Mouse (Mus musculus): ENCODE results near the gene Aco1. TPM values are rescaled to one million over a fixed set of nuclear protein-coding genes. Genes with fewer than 3 reads are reported as not detected.

Gene Aco1
- polyA plus RNA-seq, 1 experiment from 2014 or later, result 77.7 TPM

DNA sequence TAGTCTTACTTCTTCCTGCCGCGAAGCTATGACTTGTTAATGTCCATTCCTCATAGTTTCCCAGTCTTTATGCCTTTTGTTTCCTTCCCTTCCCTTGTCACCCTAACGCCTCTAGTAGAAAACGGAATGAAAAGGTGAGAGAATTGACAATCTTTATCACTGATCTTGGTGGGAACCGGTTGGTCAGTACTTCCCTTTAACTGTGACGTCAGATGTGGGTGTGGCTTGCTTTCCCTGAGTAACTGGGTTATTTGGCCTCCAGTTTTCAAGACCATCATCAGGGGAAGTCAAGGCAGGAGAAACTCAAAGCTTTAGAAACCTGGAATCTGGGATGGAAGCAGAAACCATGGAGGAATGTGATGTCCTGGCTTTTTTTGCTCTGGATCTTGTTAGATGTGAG is 99.0 kb downstream of the Aco1 start:
- H3K27me3 ChIP-seq, result no peaks in the 10 kb centered on the region
- ATAC-seq (replicated peaks; ENCODE audit: low FRiP score), result no peak
- no peaks in the 10 kb centered on the region for H3K36me3 ChIP-seq
- H3K9me3 ChIP-seq (replicated peaks), result no peaks in the 10 kb centered on the region
- no peak overlapping the region for H3K4me2 ChIP-seq
- WGBS, result 54% methylated on average over 6 of the region's 6 CpGs
- no peak overlapping the region for H3K27ac ChIP-seq
- no peak overlapping the region for H3K4me3 ChIP-seq (replicated peaks)
- no peak overlapping the region for H3K9ac ChIP-seq
- peaks cover 14% of the 10 kb centered on the region for H3K4me1 ChIP-seq

GRCm38 (mm10) chr4:40243006-40243405 is 100.1 kb downstream of the Aco1 start:
- ATAC-seq (replicated peaks; ENCODE audit: low FRiP score), result no peak
- 86% methylated on average over 4 of the region's 4 CpGs for WGBS
- H3K27me3 ChIP-seq, result no peaks in the 10 kb centered on the region

DNA sequence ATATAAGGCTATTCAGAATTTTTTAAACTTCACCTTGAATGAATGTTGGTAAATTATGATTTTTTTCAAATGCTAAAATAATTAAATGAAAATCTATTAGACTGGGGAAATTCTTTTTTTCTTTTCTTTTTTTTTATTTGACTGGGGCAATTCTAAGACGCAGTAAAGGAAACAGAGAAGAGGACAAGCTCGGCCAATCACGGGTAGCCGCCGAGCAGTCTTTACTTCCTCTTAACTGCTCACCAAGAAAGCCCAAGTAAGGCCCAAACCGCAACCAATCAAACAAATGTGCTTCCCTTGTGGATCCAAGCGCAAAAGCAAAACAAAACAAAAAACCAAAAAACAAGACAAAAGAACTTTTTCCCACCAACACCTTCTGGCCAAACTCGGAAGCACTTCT is 101.2 kb downstream of the Aco1 start:
- WGBS, result 83% methylated on average over 8 of the region's 8 CpGs
- Histone ChIP-seq H3K27me3 (no peaks in the 10 kb centered on the region), H3K9ac (no peak overlapping the region), H3K4me3 (replicated peaks) (no peak overlapping the region), H3K4me1 (peaks cover 6% of the 10 kb centered on the region), H3K27ac (no peak overlapping the region), H3K4me2 (no peak overlapping the region), H3K36me3 (no peaks in the 10 kb centered on the region), H3K9me3 (replicated peaks) (no peaks in the 10 kb centered on the region)
- ATAC-seq (replicated peaks; ENCODE audit: low FRiP score), result no peak

More at GRCm38 (mm10) chr4:40243006-40243405, 100.1 kb downstream of the Aco1 start:
- Histone ChIP-seq H3K4me1 (peaks cover 14% of the 10 kb centered on the region), H3K4me3 (replicated peaks) (no peak overlapping the region), H3K27ac (no peak overlapping the region), H3K9me3 (replicated peaks) (no peaks in the 10 kb centered on the region), H3K4me2 (no peak overlapping the region), H3K9ac (no peak overlapping the region), H3K36me3 (no peaks in the 10 kb centered on the region)

Other genes starting within 250 kb of the Aco1 start
- 8.2 and 11.4 TPM in 2 replicates for gene Ddx58, start 96.7 kb downstream of the Aco1 start, polyA plus RNA-seq (2015; fragmentation: Nextera tagmentation; extraction: Ambion mirVana)
- 40.1 and 40.4 TPM in 2 replicates for gene Smim27, start 126.5 kb downstream of the Aco1 start, polyA plus RNA-seq (2015; fragmentation: Nextera tagmentation; extraction: Ambion mirVana)
- gene Topors, start 126.8 kb downstream of the Aco1 start, polyA plus RNA-seq (2015; fragmentation: Nextera tagmentation; extraction: Ambion mirVana), result 46.7 and 47.7 TPM in 2 replicates
- gene Ndufb6, start 136.3 kb downstream of the Aco1 start, polyA plus RNA-seq (2015; fragmentation: Nextera tagmentation; extraction: Ambion mirVana), result 348 and 369 TPM in 2 replicates